8 mouse cellular contexts compared by ENCODE assay signal in genomic region chr13:117024916-117025225, GRCm38 (mm10). TPM values are rescaled to one million over a fixed set of nuclear protein-coding genes. Genes with fewer than 3 reads are reported as not detected.
A peak's percentile ranks its signal among the peaks of the same experiment; 100 is the strongest.
DNase-seq lines count a peak whose midpoint lies in the region; ATAC-seq and TF ChIP-seq lines count a peak whose summit lies in the region.

No protein-coding gene starts in this region.

- H3K4me2 ChIP-seq in forebrain, embryonic 13.5 days, result peak overlapping the region; percentile 83
- H3K4me2 ChIP-seq in limb, embryonic 12.5 days, result peak overlapping the region; percentile 72

- no peak for TF ChIP-seq POLR2A in liver, adult 2 months (IDR thresholded peaks at IDR 0.05; ENCODE audit: extremely low read depth, insufficient read depth, low read length)

- under 1% methylated on average over 18 of the region's 18 CpGs for WGBS in liver, adult 2 months
- WGBS in forebrain, embryonic 13.5 days, result 0% methylated on average over 18 of the region's 18 CpGs
- 1% methylated on average over 18 of the region's 18 CpGs for WGBS in limb, embryonic 12.5 days

- H3K36me3 ChIP-seq in liver, adult 2 months (ENCODE audit: control insufficient read depth, insufficient read depth, low read length), result no peaks in the 10 kb centered on the region
- H3K36me3 ChIP-seq in forebrain, embryonic 13.5 days (ENCODE audit: poor library complexity, severe bottlenecking), result no peaks in the 10 kb centered on the region
- H3K36me3 ChIP-seq in limb, embryonic 12.5 days, result no peaks in the 10 kb centered on the region
- no peaks in the 10 kb centered on the region for H3K36me3 ChIP-seq in splenic B cell, adult 2 months (ENCODE audit: control insufficient read depth, insufficient read depth, low read length, poor library complexity, severe bottlenecking)

- H3K9ac ChIP-seq in liver, adult 2 months (ENCODE audit: low read depth, low read length), result peak overlapping the region; percentile 71
- peak overlapping the region; percentile 91 for H3K9ac ChIP-seq in forebrain, embryonic 13.5 days
- peak overlapping the region; percentile 92 for H3K9ac ChIP-seq in limb, embryonic 12.5 days (replicated peaks)

- H3K27ac ChIP-seq in liver, adult 2 months (replicated peaks; ENCODE audit: insufficient read depth, low read depth, low read length), result peak overlapping the region; percentile 38; the same call in 1 of the 2 replicates
- H3K27ac ChIP-seq in forebrain, embryonic 13.5 days, result peak overlapping the region; percentile 87
- peak overlapping the region; percentile 94 for H3K27ac ChIP-seq in limb, embryonic 12.5 days

- H3K79me2 ChIP-seq in liver, adult 2 months (ENCODE audit: control insufficient read depth, insufficient read depth, low read length), result no peaks in the 10 kb centered on the region

- no peak for TF ChIP-seq CTCF in liver, adult 2 months (IDR thresholded peaks at IDR 0.05; ENCODE audit: low read depth, low read length)

- H3K9me3 ChIP-seq in forebrain, embryonic 13.5 days (replicated peaks), result no peaks in the 10 kb centered on the region
- no peaks in the 10 kb centered on the region for H3K9me3 ChIP-seq in limb, embryonic 12.5 days

- peaks cover 6% of the 10 kb centered on the region; the same call in 1 of the 2 replicates for H3K4me1 ChIP-seq in liver, adult 2 months (ENCODE audit: control insufficient read depth, insufficient read depth, low read length)
- peaks cover 17% of the 10 kb centered on the region for H3K4me1 ChIP-seq in forebrain, embryonic 13.5 days
- peaks cover 17% of the 10 kb centered on the region for H3K4me1 ChIP-seq in limb, embryonic 12.5 days (replicated peaks)

- peaks cover 5% of the 10 kb centered on the region; the same call in 1 of the 2 replicates for H3K27me3 ChIP-seq in liver, adult 2 months (ENCODE audit: control insufficient read depth, insufficient read depth, low read length)
- peaks cover 5% of the 10 kb centered on the region; the same call in 1 of the 2 replicates for H3K27me3 ChIP-seq in forebrain, embryonic 13.5 days
- no peaks in the 10 kb centered on the region for H3K27me3 ChIP-seq in limb, embryonic 12.5 days
- H3K27me3 ChIP-seq in splenic B cell, adult 2 months (ENCODE audit: control insufficient read depth, insufficient read depth, low read length, poor library complexity, severe bottlenecking), result no peaks in the 10 kb centered on the region

- DNase-seq in liver, adult 2 months (ENCODE audit: extremely low read depth, low read depth, low spot score), result no peak
- DNase-seq in liver, result no peak
- peak; percentile 24 for DNase-seq in T-cell, adult 2 months (ENCODE audit: low spot score)
- DNase-seq in splenic B cell, adult 2 months (ENCODE audit: low read depth, low spot score), result peak; percentile 32
- no peak for DNase-seq in left cerebral cortex, postnatal 25 days (ENCODE audit: low spot score in 2 of 2)
- DNase-seq in kidney, adult 18-20 months, result no peak

- ATAC-seq in forebrain, embryonic 13.5 days, result peak; percentile 54
- peak; percentile 53 for ATAC-seq in limb, embryonic 12.5 days (ENCODE audit: insufficient number of reproducible peaks, insufficient read depth, low FRiP score, low TSS enrichment, low read depth)

- H3K4me3 ChIP-seq in liver, adult 2 months (ENCODE audit: insufficient read depth, low read depth, low read length), result peak overlapping the region; percentile 96
- peak overlapping the region; percentile 82 for H3K4me3 ChIP-seq in forebrain, embryonic 13.5 days
- peak overlapping the region; percentile 77 for H3K4me3 ChIP-seq in limb, embryonic 12.5 days (replicated peaks)

- intact Hi-C loops in left cerebral cortex, postnatal 25 days (cut with DNase I), result loop anchor here (2.0 kb wide), 1 partner anchor 50 kb away; no protein-coding TSS in a partner anchor

RNA-seq across cellular contexts. Expression of gene Parp8, which starts 0.5 kb away (rescaled TPM):
- 1.6 and 2.1 TPM in 2 replicates for total RNA-seq in liver, adult 2 months (2014; rRNA removed)
- 0.20 and 0.40 TPM in 2 replicates for polyA plus RNA-seq in liver, adult 2 months (2012; rRNA removed)
- 10.8 and 14.4 TPM in 2 replicates for polyA plus RNA-seq in forebrain, embryonic 13.5 days (2015; fragmentation: Nextera tagmentation; extraction: Ambion mirVana)
- polyA plus RNA-seq in limb, embryonic 12.5 days (2016; fragmentation: Nextera tagmentation; extraction: Ambion mirVana), result 20.2 and 20.9 TPM in 2 replicates
- 10 to 100 TPM; 21.6 to 21.9 TPM for total RNA-seq in left cerebral cortex, postnatal 25 days (2021)

Comparison
In these comparisons a context has a peak if more than half of its experiments do, and no peak if none do; other contexts are left out.
1. DNase-seq: peak in T-cell, adult 2 months (single experiment) and splenic B cell, adult 2 months (single experiment); none in liver, adult 2 months (single experiment), liver (single experiment), left cerebral cortex, postnatal 25 days (0 of 2) and kidney, adult 18-20 months (single experiment).
2. H3K27ac ChIP-seq: peak in every context shown above with its lines; median percentile 94 in limb, embryonic 12.5 days; 87 in forebrain, embryonic 13.5 days; 38 in liver, adult 2 months.
3. Peak in every context shown above with its lines, with median percentiles within 50 percentile points of each other: H3K4me3 ChIP-seq and H3K9ac ChIP-seq.